Mouse (Mus musculus) limb, embryonic 12.5 days (tissue): ENCODE data around the gene 5730480H06Rik. TPM values are rescaled to one million over a fixed set of nuclear protein-coding genes. Genes with fewer than 3 reads are reported as not detected.

Source experiments
- ATAC-seq: fragments of 200-750 bp; cut with Nextera tagmentation; 2 replicates; pipeline ENCODE4 v1.8.0; 2017; ENCODE audit warnings: low read depth, moderate TSS enrichment; ENCODE audit not compliant: insufficient number of reproducible peaks, insufficient read depth, low FRiP score, low TSS enrichment
- H3K27ac ChIP-seq: fragments of 300-500 bp; sonication (generic); 2 replicates; pipeline ENCODE4 v1.5.1; 2016; ENCODE audit warnings: mild to moderate bottlenecking, moderate library complexity
- H3K27me3 ChIP-seq: fragments of 300-500 bp; sonication (generic); 2 replicates; pipeline ENCODE4 v1.6.1; 2016; ENCODE audit warnings: mild to moderate bottlenecking, moderate library complexity
- H3K36me3 ChIP-seq: fragments of 300-500 bp; sonication (generic); 2 replicates; pipeline ENCODE4 v1.6.1; 2016; ENCODE audit warnings: mild to moderate bottlenecking, moderate library complexity
- H3K4me1 ChIP-seq: fragments of 300-500 bp; sonication (generic); replicated peaks from 2 replicates; pipeline ENCODE4 v1.6.1; 2016
- H3K4me2 ChIP-seq: fragments of 300-500 bp; sonication (generic); 2 replicates; pipeline ENCODE4 v1.6.1; 2016; ENCODE audit warnings: mild to moderate bottlenecking, moderate library complexity
- H3K4me3 ChIP-seq: fragments of 300-500 bp; sonication (generic); replicated peaks from 2 replicates; pipeline ENCODE4 v1.5.1; 2016; ENCODE audit warnings: mild to moderate bottlenecking
- H3K9ac ChIP-seq: fragments of 300-500 bp; sonication (generic); replicated peaks from 2 replicates; pipeline ENCODE4 v1.6.1; 2016; ENCODE audit warnings: mild to moderate bottlenecking, moderate library complexity
- H3K9me3 ChIP-seq: fragments of 300-500 bp; sonication (generic); 2 replicates; pipeline ENCODE4 v1.6.1; 2016; ENCODE audit warnings: mild to moderate bottlenecking, moderate library complexity
- WGBS: fragments of 180-500 bp; shearing (Covaris S2); methylation state at CpG from one replicate; pipeline ENCODE4 v1.1.7; 2016; 5-methylcytosine and 5-hydroxymethylcytosine counted together
- polyA plus RNA-seq: library from polyadenylated mRNA; unstranded; fragments of >200 nt; fragmentation: Nextera tagmentation; extraction: Ambion mirVana; gene quantifications from 2 replicates; pipeline ENCODE4 v1.2.1, GENCODE M21; 2016

The 5730480H06Rik gene
- polyA plus RNA-seq: 27.8 and 31.3 TPM in 2 replicates

DNA sequence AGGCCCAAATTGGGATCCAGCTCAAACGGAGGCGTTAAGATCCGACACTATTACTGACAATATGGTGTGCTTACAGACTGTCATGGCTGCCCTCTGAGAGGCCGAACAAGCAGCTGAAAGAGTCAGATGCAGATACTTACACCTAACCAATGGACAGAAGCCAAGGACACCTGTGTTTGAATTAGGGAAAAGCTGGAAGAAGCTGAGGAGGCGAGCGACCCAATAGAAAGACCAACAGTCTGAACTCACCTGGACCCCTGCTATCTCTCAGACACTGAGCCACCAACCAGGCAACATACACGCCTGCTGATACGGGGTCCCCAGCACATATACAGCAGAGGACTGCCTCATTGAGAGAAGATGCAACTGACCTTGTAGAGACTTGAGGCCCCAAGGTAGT, at the start of gene 5730480H06Rik:
5730480H06Rik (plus strand) TSS at position 301 of the 400 bp plus-strand sequence.
- Histone ChIP-seq H3K4me1 (no peaks in the 10 kb centered on the region), H3K4me2 (no peak within 1 kb of the TSS), H3K27me3 (no peaks in the 10 kb centered on the region), H3K4me3 (no peak within 1 kb of the TSS), H3K27ac (no peak within 1 kb of the TSS), H3K9ac (no peak within 1 kb of the TSS), H3K9me3 (no peaks in the 10 kb centered on the region), H3K36me3 (no peaks in the 10 kb centered on the region)
- 94% methylated on average over 8 of the region's 8 CpGs for WGBS
- ATAC-seq: no peak

DNA sequence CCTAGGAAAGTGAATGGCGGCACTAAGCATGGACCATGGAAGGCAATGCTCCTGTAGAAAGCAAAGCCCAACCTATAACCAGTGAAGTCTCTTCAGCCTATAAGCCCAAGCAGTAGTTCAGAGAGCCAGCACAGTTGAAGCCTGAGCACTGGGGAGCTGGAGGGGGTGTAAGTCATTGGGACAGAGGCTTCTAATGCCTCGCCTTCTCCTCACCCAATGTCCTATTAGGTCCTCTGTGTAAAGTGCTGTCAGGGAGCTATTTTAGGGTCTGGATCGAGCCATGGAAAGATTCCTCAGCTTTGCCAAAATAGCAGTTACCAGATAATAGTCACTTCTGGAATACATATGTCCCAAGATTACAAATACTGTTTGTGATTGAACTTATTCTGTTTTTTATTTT, 26.6 kb upstream of the 5730480H06Rik start:
- 92% methylated on average over 3 of the region's 3 CpGs for WGBS
- Histone ChIP-seq H3K9ac (no peak overlapping the region), H3K4me2 (no peak overlapping the region), H3K27ac (no peak overlapping the region), H3K36me3 (no peaks in the 10 kb centered on the region; the same call in 1 of the 2 replicates), H3K9me3 (no peaks in the 10 kb centered on the region), H3K4me3 (no peak overlapping the region), H3K27me3 (no peaks in the 10 kb centered on the region), H3K4me1 (no peaks in the 10 kb centered on the region)
- no peak for ATAC-seq

DNA sequence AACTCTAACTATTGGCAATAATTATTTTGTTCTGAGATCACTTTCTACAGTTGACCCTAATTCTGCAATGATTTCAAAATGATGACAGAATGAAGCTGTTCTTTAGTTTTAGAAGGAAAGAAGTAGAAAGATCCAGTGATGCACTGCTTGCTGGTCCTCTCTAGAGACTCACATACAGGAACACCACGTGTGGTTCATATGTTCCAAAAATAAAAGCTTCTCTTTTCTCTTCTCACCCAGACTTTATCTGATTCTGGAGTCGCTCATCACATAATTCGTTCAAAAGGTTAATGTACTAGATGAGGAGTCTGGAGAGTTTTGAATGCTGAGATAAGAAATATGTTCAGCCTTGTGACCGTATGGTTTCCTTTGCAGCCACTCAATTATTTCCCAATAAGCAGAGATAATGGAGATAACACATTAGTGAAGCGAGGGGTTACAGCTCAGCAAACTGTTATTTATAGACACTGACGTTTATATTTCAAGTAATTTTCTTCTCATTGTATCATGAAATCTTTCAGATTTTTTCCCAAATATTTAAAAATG, 12.6 kb upstream of the 5730480H06Rik start:
- no peak overlapping the region for H3K27ac ChIP-seq
- H3K27me3 ChIP-seq: no peaks in the 10 kb centered on the region
- H3K9ac ChIP-seq: no peak overlapping the region
- H3K9me3 ChIP-seq: no peaks in the 10 kb centered on the region
- no peaks in the 10 kb centered on the region for H3K4me1 ChIP-seq
- no peak overlapping the region for H3K4me3 ChIP-seq
- no peak for ATAC-seq
- H3K36me3 ChIP-seq: no peaks in the 10 kb centered on the region
- H3K4me2 ChIP-seq: no peak overlapping the region
- WGBS: 81% methylated on average over 6 of the region's 6 CpGs

DNA sequence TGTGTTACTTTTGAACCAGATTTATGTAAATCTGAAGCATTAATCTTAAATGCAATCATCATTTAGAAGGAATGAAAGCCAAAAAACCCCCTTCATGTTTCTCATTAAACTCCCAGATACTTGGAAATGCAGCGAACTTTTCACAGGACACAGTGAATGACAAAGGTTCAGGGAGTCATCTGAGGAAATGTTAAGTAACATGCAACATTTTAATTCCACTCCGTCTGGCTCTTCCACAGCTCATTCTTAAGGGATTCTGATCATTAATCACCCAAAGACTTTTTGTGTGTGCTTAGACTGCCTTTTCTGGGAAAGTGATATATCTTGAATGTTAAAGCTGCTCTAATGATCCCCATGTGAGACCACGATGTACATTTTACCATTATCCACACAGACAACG, 7.2 kb upstream of the 5730480H06Rik start:
- H3K4me1 ChIP-seq: no peaks in the 10 kb centered on the region
- no peak for ATAC-seq
- H3K4me2 ChIP-seq: no peak overlapping the region
- no peak overlapping the region for H3K4me3 ChIP-seq
- WGBS: 62% methylated on average over 4 of the region's 4 CpGs
- no peaks in the 10 kb centered on the region for H3K36me3 ChIP-seq
- H3K9ac ChIP-seq: no peak overlapping the region
- H3K27me3 ChIP-seq: no peaks in the 10 kb centered on the region
- H3K9me3 ChIP-seq: no peaks in the 10 kb centered on the region
- no peak overlapping the region for H3K27ac ChIP-seq

DNA sequence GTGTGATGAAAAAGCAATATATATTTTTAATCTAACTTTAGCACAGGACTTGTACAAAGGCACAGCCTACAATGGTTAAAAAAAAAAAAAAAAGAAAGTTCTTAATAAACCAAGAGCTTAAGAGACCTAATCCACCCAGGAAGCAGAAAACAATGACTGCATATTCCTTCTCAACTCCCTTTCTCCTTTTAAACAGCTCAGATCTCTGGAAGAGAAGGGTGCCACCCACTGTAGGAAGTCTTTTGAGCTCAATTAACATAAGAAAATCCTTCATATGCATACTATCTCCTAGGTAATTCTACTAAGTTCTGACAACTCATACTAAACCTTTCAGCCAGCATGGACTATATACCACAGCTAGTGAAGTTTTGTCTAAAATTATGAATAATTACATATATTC, 1.5 kb upstream of the 5730480H06Rik start:
- Histone ChIP-seq H3K27me3 (no peaks in the 10 kb centered on the region), H3K4me1 (no peaks in the 10 kb centered on the region), H3K4me2 (no peak overlapping the region), H3K4me3 (no peak overlapping the region), H3K9ac (no peak overlapping the region), H3K9me3 (no peaks in the 10 kb centered on the region), H3K36me3 (no peaks in the 10 kb centered on the region), H3K27ac (no peak overlapping the region)
- ATAC-seq: no peak

DNA sequence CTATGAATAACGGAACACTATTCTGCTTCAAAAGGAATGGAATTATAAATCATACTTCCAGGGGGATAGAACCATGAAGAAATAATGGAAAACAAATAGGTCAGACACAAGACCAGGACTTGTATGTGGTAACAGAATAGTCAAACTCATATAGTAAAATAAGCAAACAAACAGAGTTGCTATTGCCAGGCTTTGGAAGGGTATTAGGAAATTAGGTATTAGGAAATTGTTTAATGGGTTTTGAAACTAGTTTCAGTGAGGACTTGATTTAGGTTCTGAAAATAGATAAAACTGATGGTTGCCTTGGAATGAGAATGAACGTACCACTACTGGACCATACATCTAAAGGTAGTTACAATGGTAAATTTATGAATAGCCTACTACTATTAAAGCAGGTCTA, 2.0 kb downstream of the 5730480H06Rik start:
- WGBS: 95% methylated on average over 2 of the region's 2 CpGs
- Histone ChIP-seq H3K27me3 (no peaks in the 10 kb centered on the region), H3K36me3 (no peaks in the 10 kb centered on the region), H3K9ac (no peak overlapping the region), H3K27ac (no peak overlapping the region), H3K4me1 (0 out of 2 replicates have a peak, but pooled peaks cover 4% of the 10 kb centered on the region), H3K9me3 (no peaks in the 10 kb centered on the region), H3K4me2 (no peak overlapping the region), H3K4me3 (no peak overlapping the region)
- ATAC-seq: no peak

DNA sequence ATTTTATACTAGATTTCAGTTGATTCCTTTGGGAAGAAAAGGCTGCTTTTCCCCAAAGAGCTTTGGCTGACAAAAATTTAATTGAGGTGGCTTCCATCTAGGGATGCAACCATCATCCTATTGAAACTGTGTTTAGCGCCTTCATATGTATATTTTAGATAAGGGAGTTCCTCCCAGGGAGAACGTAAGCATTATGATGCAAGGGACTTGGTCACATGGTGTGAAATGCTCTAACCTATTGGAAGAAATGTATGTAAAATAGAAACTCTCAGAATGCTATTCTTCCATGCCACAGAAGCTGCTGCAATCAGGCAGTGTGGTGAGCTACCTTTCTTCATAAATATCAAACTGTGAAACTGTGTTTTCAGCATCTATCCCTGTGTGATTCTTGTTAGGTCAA, 3.1 kb downstream of the 5730480H06Rik start:
- Histone ChIP-seq H3K4me1 (0 out of 2 replicates have a peak, but pooled peaks cover 4% of the 10 kb centered on the region), H3K27ac (no peak overlapping the region), H3K9ac (no peak overlapping the region), H3K36me3 (no peaks in the 10 kb centered on the region), H3K4me3 (no peak overlapping the region), H3K4me2 (no peak overlapping the region), H3K27me3 (no peaks in the 10 kb centered on the region), H3K9me3 (no peaks in the 10 kb centered on the region)
- 86% methylated on average over 2 of the region's 2 CpGs for WGBS
- ATAC-seq: no peak

DNA sequence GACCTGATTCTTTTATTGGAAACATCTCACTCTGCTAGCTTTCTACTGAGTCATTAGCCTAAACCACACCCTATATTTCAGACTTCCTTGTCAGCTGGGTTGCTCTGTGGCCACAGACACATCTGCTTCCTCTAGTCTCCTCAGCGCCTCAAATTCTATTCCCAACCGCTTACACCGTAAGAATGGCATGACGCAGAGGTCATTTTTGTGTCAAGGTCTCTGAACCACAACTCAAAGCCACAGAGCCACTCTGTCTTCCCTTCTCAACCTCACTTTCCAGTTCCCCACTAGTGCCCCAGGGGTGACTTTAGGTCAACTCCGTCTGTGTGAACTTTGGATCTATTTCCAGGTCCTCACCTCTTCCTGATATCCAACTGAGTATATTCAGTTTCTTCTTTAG, 3.7 kb downstream of the 5730480H06Rik start:
- Histone ChIP-seq H3K4me1 (0 out of 2 replicates have a peak, but pooled peaks cover 4% of the 10 kb centered on the region), H3K4me2 (no peak overlapping the region), H3K27ac (no peak overlapping the region), H3K9ac (no peak overlapping the region), H3K4me3 (no peak overlapping the region), H3K9me3 (no peaks in the 10 kb centered on the region), H3K27me3 (no peaks in the 10 kb centered on the region), H3K36me3 (no peaks in the 10 kb centered on the region)
- no peak for ATAC-seq
- 63% methylated on average over 5 of the region's 5 CpGs for WGBS

DNA sequence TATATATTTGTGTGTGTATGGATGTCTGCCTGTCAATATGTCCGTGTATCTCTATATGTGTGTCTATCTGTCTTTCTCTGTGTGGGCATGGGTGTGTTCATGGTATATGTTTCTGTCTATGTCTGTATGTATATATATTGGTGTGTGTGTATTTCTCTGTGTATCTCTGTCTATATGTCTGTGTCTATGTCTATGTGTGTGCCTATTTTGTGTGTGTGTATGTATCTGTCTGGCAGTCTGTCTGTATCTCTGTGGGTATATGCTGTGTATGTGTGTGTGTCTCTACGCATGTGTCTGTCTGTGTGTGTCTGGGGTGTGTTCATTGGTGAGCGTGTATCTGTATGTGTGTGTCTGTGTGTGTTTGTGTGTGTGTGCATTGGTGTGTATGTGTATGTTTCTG, 5.7 kb downstream of the 5730480H06Rik start:
- H3K4me2 ChIP-seq: no peak overlapping the region
- no peaks in the 10 kb centered on the region for H3K9me3 ChIP-seq
- H3K36me3 ChIP-seq: no peaks in the 10 kb centered on the region
- no peak overlapping the region for H3K9ac ChIP-seq
- 0 out of 2 replicates have a peak, but pooled peaks cover 4% of the 10 kb centered on the region for H3K4me1 ChIP-seq
- no peak overlapping the region for H3K4me3 ChIP-seq
- ATAC-seq: no peak
- H3K27ac ChIP-seq: no peak overlapping the region
- no peaks in the 10 kb centered on the region for H3K27me3 ChIP-seq
- WGBS: 91% methylated on average over 3 of the region's 3 CpGs

DNA sequence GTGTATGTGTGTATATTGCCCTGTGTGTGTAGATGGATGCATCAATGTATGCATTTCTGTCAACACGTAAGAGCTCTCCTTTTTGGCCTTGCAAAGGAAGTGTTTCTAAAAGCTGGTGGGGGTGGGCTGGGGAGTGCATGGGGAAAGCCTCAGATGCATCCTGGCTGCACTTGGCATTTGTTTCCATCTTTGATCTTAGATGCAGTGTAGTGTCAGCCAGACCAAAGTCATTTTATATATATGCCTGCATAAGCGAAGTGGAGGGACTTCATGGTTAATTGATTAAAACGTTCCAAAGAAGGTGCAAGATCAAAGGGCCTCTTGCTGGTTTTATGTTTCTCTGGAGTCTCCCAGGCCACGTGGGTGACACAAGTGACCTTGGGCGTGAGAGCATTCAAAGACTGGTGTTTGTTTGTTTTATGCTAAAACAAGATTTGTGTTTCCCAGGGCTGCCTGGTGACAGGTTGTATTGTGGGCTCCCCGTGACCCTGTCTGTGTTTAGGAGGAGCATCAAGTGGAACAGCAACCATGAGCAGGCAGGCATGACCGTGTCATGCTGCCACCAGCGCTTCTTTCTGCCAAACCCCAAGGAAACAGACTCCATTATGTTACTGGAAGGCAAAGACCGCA, 6.2 kb downstream of the 5730480H06Rik start:
- no peaks in the 10 kb centered on the region for H3K27me3 ChIP-seq
- no peak for ATAC-seq
- no peaks in the 10 kb centered on the region for H3K9me3 ChIP-seq
- H3K27ac ChIP-seq: no peak overlapping the region
- H3K9ac ChIP-seq: no peak overlapping the region
- H3K4me1 ChIP-seq: 0 out of 2 replicates have a peak, but pooled peaks cover 4% of the 10 kb centered on the region
- WGBS: 28% methylated on average over 9 of the region's 9 CpGs
- H3K4me2 ChIP-seq: no peak overlapping the region
- no peaks in the 10 kb centered on the region for H3K36me3 ChIP-seq
- H3K4me3 ChIP-seq: no peak overlapping the region

DNA sequence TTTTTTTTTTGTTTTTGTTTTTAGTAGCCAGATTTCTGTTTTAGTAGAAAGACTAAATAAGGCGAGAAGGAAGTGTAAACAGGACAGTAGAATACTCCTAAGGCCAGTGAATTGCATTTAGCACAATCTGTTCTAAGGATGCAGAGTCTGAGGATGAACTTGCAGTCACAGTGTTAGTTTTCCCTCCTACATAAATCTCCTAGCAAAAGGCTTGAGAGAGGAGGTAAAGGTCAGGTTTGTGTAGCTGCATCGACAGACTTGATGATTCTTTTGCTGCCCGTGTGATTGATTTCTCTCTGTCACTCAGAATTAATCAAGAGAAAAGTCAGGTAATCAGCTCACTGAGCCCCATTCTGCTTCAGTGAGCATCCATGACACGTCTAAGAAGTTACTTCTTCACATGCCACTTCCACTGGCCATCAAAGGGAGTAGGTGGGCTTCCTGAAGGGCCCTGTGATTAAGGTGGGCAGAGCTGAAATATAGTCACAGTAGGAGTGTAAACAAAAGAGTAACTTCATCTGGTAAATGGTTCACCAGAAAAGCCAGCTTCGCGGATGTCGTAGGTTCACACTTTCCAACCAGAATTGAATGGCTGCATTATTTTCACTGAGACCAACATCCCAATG, 13.2 kb downstream of the 5730480H06Rik start:
- Histone ChIP-seq H3K9ac (no peak overlapping the region), H3K9me3 (no peaks in the 10 kb centered on the region), H3K27me3 (no peaks in the 10 kb centered on the region), H3K4me1 (no peaks in the 10 kb centered on the region), H3K4me3 (no peak overlapping the region), H3K4me2 (no peak overlapping the region), H3K27ac (no peak overlapping the region), H3K36me3 (no peaks in the 10 kb centered on the region)
- WGBS: 62% methylated on average over 7 of the region's 7 CpGs
- no peak for ATAC-seq
